Mouse (Mus musculus) CH12.LX (cell line): ENCODE results near the gene Lsg1. TPM values are rescaled to one million over a fixed set of nuclear protein-coding genes. Genes with fewer than 3 reads are reported as not detected.
A peak's percentile ranks its signal among the peaks of the same experiment; 100 is the strongest.

Source experiments
- DNase-seq: peaks from one replicate; pipeline ENCODE4 v3.0.0-alpha.2; 2013; ENCODE audit errors: extremely low read depth
- H3K27ac ChIP-seq: 2 replicates; pipeline ENCODE4 v1.5.1; 2012; ENCODE audit warnings: low read depth, mild to moderate bottlenecking, control low read depth, moderate library complexity; ENCODE audit not compliant: insufficient read depth
- H3K27me3 ChIP-seq: replicated peaks from 2 replicates; pipeline ENCODE3; 2012; ENCODE audit warnings: inconsistent platforms
- H3K36me3 ChIP-seq, 2 experiments: replicated peaks in 1 of 2; 2 replicates each; pipeline versions ENCODE3 to v1.6.1; 2012; ENCODE audit warnings: inconsistent platforms in 1 of 2, low read length in 1 of 2, mild to moderate bottlenecking in 1 of 2, mixed read lengths in 1 of 2, moderate library complexity in 1 of 2; ENCODE audit not compliant: control insufficient read depth in 1 of 2, insufficient read depth in 1 of 2
- H3K4me1 ChIP-seq, 2 experiments: 2 replicates each; pipeline ENCODE4 v1.6.1; 2012; ENCODE audit warnings: inconsistent platforms in 1 of 2, moderate library complexity in 1 of 2; ENCODE audit not compliant: insufficient read depth in 2 of 2, control insufficient read depth in 1 of 2
- H3K4me2 ChIP-seq: 2 replicates; pipeline ENCODE4 v1.6.1; 2012; ENCODE audit warnings: low read depth, mild to moderate bottlenecking, control low read depth; ENCODE audit not compliant: poor library complexity, insufficient read depth, severe bottlenecking
- H3K4me3 ChIP-seq, 3 experiments: fragments of 150-350 bp in 1 of 3; sonication (generic) in 1 of 3; replicated peaks in 1 of 3; 2 replicates each; pipeline versions ENCODE3 to v1.5.1; 2011 to 2012; ENCODE audit warnings: low read depth in 2 of 3, low read length in 2 of 3, mild to moderate bottlenecking in 2 of 3, moderate library complexity in 2 of 3, control low read depth in 1 of 3, improper control_type of control experiment in 1 of 3, inconsistent platforms in 1 of 3, mixed read lengths in 1 of 3; ENCODE audit not compliant: poor library complexity in 1 of 3
- H3K79me2 ChIP-seq: replicated peaks from 2 replicates; pipeline ENCODE4 v1.6.1; 2012; ENCODE audit warnings: mild to moderate bottlenecking, moderate library complexity; ENCODE audit not compliant: control insufficient read depth, poor library complexity, insufficient read depth, severe bottlenecking; ENCODE audit errors: extremely low read depth
- H3K9ac ChIP-seq: 2 replicates; pipeline ENCODE4 v1.6.1; 2012; ENCODE audit warnings: low read depth, mild to moderate bottlenecking, control low read depth, moderate library complexity; ENCODE audit not compliant: insufficient read depth
- H3K9me3 ChIP-seq: replicated peaks from 2 replicates; pipeline ENCODE3; 2012; ENCODE audit warnings: low read length, inconsistent platforms, mixed read lengths
- BHLHE40 ChIP-seq: IDR thresholded peaks from 2 replicates; pipeline ENCODE4 v1.6.1; 2011; ENCODE audit warnings: mild to moderate bottlenecking, low read depth, low read length, improper control_type of control experiment
- CHD1 ChIP-seq: IDR thresholded peaks from 2 replicates; pipeline ENCODE4 v1.6.1; 2012; ENCODE audit warnings: low read depth, low read length, improper control_type of control experiment, inconsistent platforms
- CHD2 ChIP-seq: IDR thresholded peaks from 2 replicates; pipeline ENCODE4 v1.6.1; 2011; ENCODE audit warnings: low read length, improper control_type of control experiment
- CTCF ChIP-seq, 2 experiments: IDR thresholded peaks in 1 of 2; conservative IDR thresholded peaks in 1 of 2; 2 replicates each; pipeline ENCODE4 v1.5.1; 2011 to 2012; ENCODE audit warnings: low read depth in 2 of 2, low read length in 2 of 2, improper control_type of control experiment in 1 of 2, inconsistent platforms in 1 of 2, mild to moderate bottlenecking in 1 of 2, moderate library complexity in 1 of 2
- E2F4 ChIP-seq: IDR thresholded peaks from 2 replicates; pipeline ENCODE4 v1.6.1; 2011; ENCODE audit warnings: low read depth, low read length, improper control_type of control experiment; ENCODE audit not compliant: insufficient replicate concordance
- ELF1 ChIP-seq: IDR thresholded peaks from 2 replicates; pipeline ENCODE4 v1.6.1; 2014; ENCODE audit warnings: low read depth, mild to moderate bottlenecking, inconsistent platforms, low read length, improper control_type of control experiment
- EP300 ChIP-seq: IDR thresholded peaks from 2 replicates; pipeline ENCODE4 v1.6.1; 2011; ENCODE audit warnings: low read length, improper control_type of control experiment
- ETS1 ChIP-seq: conservative IDR thresholded peaks from 2 replicates; pipeline ENCODE4 v1.6.1; 2012; ENCODE audit warnings: low read depth, mild to moderate bottlenecking, inconsistent platforms, low read length, improper control_type of control experiment, moderate library complexity
- GABPA ChIP-seq: IDR thresholded peaks from 2 replicates; pipeline ENCODE4 v1.6.1; 2012; ENCODE audit warnings: low read depth, low read length, improper control_type of control experiment, inconsistent platforms; ENCODE audit not compliant: insufficient replicate concordance
- HCFC1 ChIP-seq: IDR thresholded peaks from 2 replicates; pipeline ENCODE4 v1.6.1; 2012; ENCODE audit warnings: low read depth, mild to moderate bottlenecking, inconsistent platforms, low read length, improper control_type of control experiment
- IRF4 ChIP-seq: IDR thresholded peaks from 2 replicates; pipeline ENCODE4 v1.6.1; 2014; ENCODE audit warnings: low read depth, mild to moderate bottlenecking, inconsistent platforms, low read length, improper control_type of control experiment
- JUN ChIP-seq: IDR thresholded peaks from 2 replicates; pipeline ENCODE4 v1.6.1; 2011; ENCODE audit warnings: low read depth, mild to moderate bottlenecking, low read length, improper control_type of control experiment, moderate library complexity; ENCODE audit not compliant: insufficient read depth
- JUND ChIP-seq: conservative IDR thresholded peaks from 2 replicates; pipeline ENCODE4 v1.6.1; 2011; ENCODE audit warnings: low read depth, low read length, improper control_type of control experiment
- KAT2A ChIP-seq: IDR thresholded peaks from 2 replicates; pipeline ENCODE4 v1.6.1; 2012; ENCODE audit warnings: low read length, improper control_type of control experiment, inconsistent platforms; ENCODE audit not compliant: insufficient replicate concordance
- MAFK ChIP-seq: IDR thresholded peaks from 2 replicates; pipeline ENCODE4 v1.6.1; 2011; ENCODE audit warnings: low read length, improper control_type of control experiment; ENCODE audit not compliant: insufficient replicate concordance
- MAX ChIP-seq: IDR thresholded peaks from 2 replicates; pipeline ENCODE4 v1.6.1; 2011; ENCODE audit warnings: low read length, improper control_type of control experiment
- MAZ ChIP-seq: IDR thresholded peaks from 2 replicates; pipeline ENCODE4 v1.6.1; 2012; ENCODE audit warnings: low read depth, mild to moderate bottlenecking, inconsistent platforms, low read length, improper control_type of control experiment, moderate library complexity
- MEF2A ChIP-seq: IDR thresholded peaks from 2 replicates; pipeline ENCODE4 v1.6.1; 2014; ENCODE audit warnings: low read depth, mild to moderate bottlenecking, inconsistent platforms, low read length, improper control_type of control experiment, borderline replicate concordance
- MXI1 ChIP-seq: IDR thresholded peaks from 2 replicates; pipeline ENCODE4 v1.6.1; 2011; ENCODE audit warnings: mild to moderate bottlenecking, low read depth, low read length, improper control_type of control experiment
- MYC ChIP-seq: IDR thresholded peaks from 2 replicates; pipeline ENCODE4 v1.6.1; 2011; ENCODE audit warnings: low read depth, mild to moderate bottlenecking, improper control_type of control experiment, low read length
- NELFE ChIP-seq: IDR thresholded peaks from 2 replicates; pipeline ENCODE4 v1.6.1; 2011; ENCODE audit warnings: low read depth, low read length, improper control_type of control experiment
- NRF1 ChIP-seq: IDR thresholded peaks from 2 replicates; pipeline ENCODE4 v1.6.1; 2014; ENCODE audit warnings: low read depth, mild to moderate bottlenecking, inconsistent platforms, low read length, improper control_type of control experiment, moderate library complexity
- PAX5 ChIP-seq: IDR thresholded peaks from 2 replicates; pipeline ENCODE4 v1.6.1; 2012; ENCODE audit warnings: low read length, inconsistent platforms, mixed read lengths
- POLR2A ChIP-seq: IDR thresholded peaks from 2 replicates; pipeline ENCODE4 v1.6.1; 2011; ENCODE audit warnings: low read depth, mild to moderate bottlenecking, improper control_type of control experiment, low read length
- POLR2AphosphoS2 ChIP-seq: IDR thresholded peaks from 2 replicates; pipeline ENCODE4 v1.6.1; 2011; ENCODE audit warnings: low read depth, low read length, improper control_type of control experiment
- RAD21 ChIP-seq: IDR thresholded peaks from 2 replicates; pipeline ENCODE4 v1.6.1; 2011; ENCODE audit warnings: low read depth, mild to moderate bottlenecking, low read length, improper control_type of control experiment, moderate library complexity
- RCOR1 ChIP-seq: conservative IDR thresholded peaks from 2 replicates; pipeline ENCODE4 v1.6.1; 2012; ENCODE audit warnings: low read depth, mild to moderate bottlenecking, inconsistent platforms, low read length, improper control_type of control experiment
- SIN3A ChIP-seq: IDR thresholded peaks from 2 replicates; pipeline ENCODE4 v1.6.1; 2012; ENCODE audit warnings: low read length, improper control_type of control experiment, inconsistent platforms
- SMC3 ChIP-seq: IDR thresholded peaks from 2 replicates; pipeline ENCODE4 v1.6.1; 2011; ENCODE audit warnings: low read depth, low read length, improper control_type of control experiment
- TBP ChIP-seq: conservative IDR thresholded peaks from 2 replicates; pipeline ENCODE4 v1.6.1; 2011; ENCODE audit warnings: low read depth, low read length, improper control_type of control experiment
- TCF12 ChIP-seq: IDR thresholded peaks from 2 replicates; pipeline ENCODE4 v1.6.1; 2014; ENCODE audit warnings: low read depth, mild to moderate bottlenecking, inconsistent platforms, low read length, improper control_type of control experiment
- UBTF ChIP-seq: IDR thresholded peaks from 2 replicates; pipeline ENCODE4 v1.6.1; 2012; ENCODE audit warnings: low read depth, mild to moderate bottlenecking, inconsistent platforms, low read length, improper control_type of control experiment, moderate library complexity
- USF1 ChIP-seq: IDR thresholded peaks from 2 replicates; pipeline ENCODE4 v1.6.1; 2014; ENCODE audit warnings: low read depth, mild to moderate bottlenecking, inconsistent platforms, low read length, improper control_type of control experiment
- USF2 ChIP-seq: conservative IDR thresholded peaks from 2 replicates; pipeline ENCODE4 v1.6.1; 2011; ENCODE audit warnings: low read depth, low read length, improper control_type of control experiment
- ZC3H11A ChIP-seq: IDR thresholded peaks from 2 replicates; pipeline ENCODE4 v1.6.1; 2012; ENCODE audit warnings: low read depth, mild to moderate bottlenecking, inconsistent platforms, low read length, improper control_type of control experiment
- ZKSCAN1 ChIP-seq: IDR thresholded peaks from 2 replicates; pipeline ENCODE4 v1.6.1; 2012; ENCODE audit warnings: low read depth, inconsistent platforms, low read length, improper control_type of control experiment, borderline replicate concordance
- ZMIZ1 ChIP-seq: IDR thresholded peaks from 2 replicates; pipeline ENCODE4 v1.6.1; 2012; ENCODE audit warnings: low read depth, mild to moderate bottlenecking, inconsistent platforms, low read length, improper control_type of control experiment
- ZNF384 ChIP-seq: IDR thresholded peaks from 2 replicates; pipeline ENCODE4 v1.6.1; 2012; ENCODE audit warnings: low read depth, low read length, improper control_type of control experiment, inconsistent platforms
- dilution Hi-C: fragments of 300-500 bp; cut with MboI; formaldehyde crosslinking; loops from 2 replicates; pipeline ENCODE4 v1.14.3; 2020; ENCODE audit warnings: low sequenced_read_pairs; ENCODE audit not compliant: extremely low pct_unique_long_range_greater_than_20kb, extremely low pct_ligation_motif_present
- in situ Hi-C: fragments of 300-500 bp; cut with MboI; formaldehyde crosslinking; loops from 3 replicates; pipeline ENCODE4 v1.14.3; 2019; ENCODE audit warnings: low sequenced_read_pairs, low pct_ligation_motif_present, low pct_unique_long_range_greater_than_20kb, mixed read lengths
- polyA plus RNA-seq: library from polyadenylated mRNA; unstranded; fragments of >175 nt; gene quantifications from 2 replicates; pipeline ENCODE4 v1.2.1, GENCODE M21; 2012; ENCODE audit warnings: low read depth; ENCODE audit not compliant: insufficient read length
- total RNA-seq, 2 experiments: library from RNA; depleted of rRNA; stranded (reverse); fragments of 300-350 nt in 1 of 2; fragments of >200 nt in 1 of 2; gene quantifications; 2 replicates each; pipeline ENCODE4 v1.2.3; 2012 to 2014

Gene Lsg1
- total RNA-seq (2012; rRNA removed) = 58.4 and 70.8 TPM in 2 replicates
- total RNA-seq (2014; rRNA removed) = 94.7 and 106 TPM in 2 replicates
- 189 and 261 TPM in 2 replicates for polyA plus RNA-seq

GRCm38 (mm10) chr16:30587494-30588327 is at the start of gene Lsg1:
Lsg1 (minus strand) TSS chr16:30587592.
- H3K27ac ChIP-seq = peak within 1 kb of the TSS; percentile 15; the same call in 1 of the 2 replicates
- peaks cover 25 to 33% of the 10 kb centered on the region in 2 experiments for H3K36me3 ChIP-seq
- TF ChIP-seq MYC (peak; percentile 68), GABPA (peak; percentile 35; the same call in 1 of the 2 replicates), NELFE (peak; percentile 81), USF1 (no peak), JUN (peak; percentile 57), EP300 (peak; percentile 70), POLR2A (peak; percentile 92), ZKSCAN1 (no peak), TBP (peak; percentile 94), SIN3A (peak; percentile 96), UBTF (no peak), MEF2A (peak; percentile 85), MAX (peak; percentile 40), RCOR1 (peak; percentile 89), MAFK (no peak), KAT2A (peak; percentile 84; the same call in 1 of the 2 replicates), SMC3 (peak; percentile 54), TCF12 (peak; percentile 76), RAD21 (peak; percentile 66), BHLHE40 (peak; percentile 91), ETS1 (peak; percentile 75), ELF1 (peak; percentile 99), MAZ (no peak), USF2 (peak; percentile 15; the same call in 1 of the 2 replicates), ZNF384 (peak; percentile 94), HCFC1 (peak; percentile 95), ZMIZ1 (no peak), JUND (peak; percentile 69), MXI1 (peak; percentile 96), CHD1 (peak; percentile 100), ZC3H11A (no peak), PAX5 (no peak), IRF4 (peak; percentile 78), E2F4 (0 out of 2 replicates have a peak, but pooled peaks have one; percentile 78), NRF1 (0 out of 2 replicates have a peak, but pooled peaks have one; percentile 27), CTCF (conservative IDR thresholded peaks at IDR 0.05 in 1 of 2, IDR thresholded peaks at IDR 0.05 in 1 of 2; ENCODE audit: low read depth in 2 of 2, low read length in 2 of 2) (peak in 1 of 2 experiments; percentile 62; a peak in 2 of 4 replicates), POLR2AphosphoS2 (peak; percentile 85), CHD2 (no peak)
- TF ChIP-seq, all 38 proteins: peak for 29
- DNase-seq = peak; percentile 99
- in situ Hi-C loops (no loop called here), dilution Hi-C loops (no loop called here)
- Histone ChIP-seq H3K4me1 (peaks cover 6 to 55% of the 10 kb centered on the region in 2 experiments), H3K79me2 (peaks cover 42% of the 10 kb centered on the region), H3K4me2 (peak within 1 kb of the TSS; percentile 93), H3K4me3 (peak within 1 kb of the TSS; percentile 76 to 99 (median 93)), H3K9me3 (no peaks in the 10 kb centered on the region), H3K27me3 (no peaks in the 10 kb centered on the region), H3K9ac (peak within 1 kb of the TSS; percentile 93)
